Mouse (Mus musculus) lung, embryonic 16.5 days (tissue): ENCODE measurements around the gene Asprv1. TPM values are rescaled to one million over a fixed set of nuclear protein-coding genes. Genes with fewer than 3 reads are reported as not detected.

Experiments
- ATAC-seq: fragments of 200-750 bp; cut with Nextera tagmentation; 2 replicates; pipeline ENCODE4 v1.8.0; 2017; ENCODE audit warnings: low read depth, mild to moderate bottlenecking, moderate library complexity
- H3K27ac ChIP-seq: fragments of 300-500 bp; sonication (generic); 2 replicates; pipeline ENCODE4 v1.5.1; 2014; ENCODE audit warnings: mild to moderate bottlenecking, control low read depth, low read length
- H3K27me3 ChIP-seq: fragments of 300-500 bp; sonication (generic); 2 replicates; pipeline ENCODE4 v1.6.1; 2014; ENCODE audit warnings: low read depth, low read length, mixed read lengths; ENCODE audit not compliant: control insufficient read depth, insufficient read depth
- H3K36me3 ChIP-seq: fragments of 300-500 bp; sonication (generic); 2 replicates; pipeline ENCODE4 v1.6.1; 2014; ENCODE audit warnings: low read length; ENCODE audit not compliant: control insufficient read depth, insufficient read depth
- H3K4me1 ChIP-seq: fragments of 300-500 bp; sonication (generic); replicated peaks from 2 replicates; pipeline ENCODE4 v1.6.1; 2014; ENCODE audit warnings: low read length, mixed read lengths; ENCODE audit not compliant: control insufficient read depth, insufficient read depth
- H3K4me2 ChIP-seq: fragments of 300-500 bp; sonication (generic); 2 replicates; pipeline ENCODE4 v1.6.1; 2014; ENCODE audit warnings: low read depth, low read length, control low read depth
- H3K4me3 ChIP-seq: fragments of 300-500 bp; sonication (generic); 2 replicates; pipeline ENCODE4 v1.5.1; 2014; ENCODE audit warnings: mild to moderate bottlenecking, low read length, control low read depth
- H3K9ac ChIP-seq: fragments of 300-500 bp; sonication (generic); 2 replicates; pipeline ENCODE4 v1.6.1; 2014; ENCODE audit warnings: low read length, control low read depth
- H3K9me3 ChIP-seq: fragments of 300-500 bp; sonication (generic); 2 replicates; pipeline ENCODE4 v1.6.1; 2016; ENCODE audit warnings: low read length; ENCODE audit not compliant: control insufficient read depth
- WGBS: fragments of 180-500 bp; shearing (Covaris S2); extraction: QIAGEN DNeasy Blood & Tissue Kit; methylation state at CpG from one replicate; pipeline ENCODE4 v1.1.7; 2014; 5-methylcytosine and 5-hydroxymethylcytosine counted together
- polyA plus RNA-seq: library from polyadenylated mRNA; unstranded; fragments of >200 nt; fragmentation: Nextera tagmentation; extraction: Ambion mirVana; gene quantifications from 2 replicates; pipeline ENCODE4 v1.2.1, GENCODE M21; 2015

The Asprv1 gene
- 1.0 and 5.3 TPM in 2 replicates for polyA plus RNA-seq

- no peaks in the 10 kb centered on the region for H3K36me3 ChIP-seq
- no peak within 1 kb of the TSS for H3K4me2 ChIP-seq
- H3K9me3 ChIP-seq = no peaks in the 10 kb centered on the region
- no peak within 1 kb of the TSS for H3K9ac ChIP-seq
- no peak within 1 kb of the TSS for H3K27ac ChIP-seq
- no peak for ATAC-seq
- H3K27me3 ChIP-seq = no peaks in the 10 kb centered on the region
- peaks cover 4% of the 10 kb centered on the region for H3K4me1 ChIP-seq
- 47% methylated on average over 10 of the region's 10 CpGs for WGBS
- no peak within 1 kb of the TSS for H3K4me3 ChIP-seq
Measured at GRCm38 (mm10) chr6:86627946-86628345, at the start of gene Asprv1. Asprv1 (plus strand) TSS chr6:86628164.

- Histone ChIP-seq H3K27me3 (no peaks in the 10 kb centered on the region), H3K9me3 (no peaks in the 10 kb centered on the region), H3K36me3 (no peaks in the 10 kb centered on the region), H3K4me1 (peaks cover 25% of the 10 kb centered on the region), H3K9ac (peak overlapping the region; percentile 28; the same call in 1 of the 2 replicates), H3K27ac (peak overlapping the region; percentile 74), H3K4me3 (no peak overlapping the region), H3K4me2 (no peak overlapping the region)
- peak; percentile 44 for ATAC-seq
- WGBS = 54% methylated on average over 2 of the region's 2 CpGs
Measured at GRCm38 (mm10) chr6:86578396-86578795, 49.6 kb upstream of the Asprv1 start.

GRCm38 (mm10) chr6:86579066-86579784 lies 48.7 kb upstream of the Asprv1 start:
- H3K36me3 ChIP-seq = no peaks in the 10 kb centered on the region
- H3K4me2 ChIP-seq = no peak overlapping the region
- no peak overlapping the region for H3K4me3 ChIP-seq
- no peak overlapping the region for H3K9ac ChIP-seq
- H3K9me3 ChIP-seq = no peaks in the 10 kb centered on the region
- H3K27ac ChIP-seq = peak overlapping the region; percentile 22
- H3K4me1 ChIP-seq = peaks cover 31% of the 10 kb centered on the region
- no peaks in the 10 kb centered on the region for H3K27me3 ChIP-seq
- 46% methylated on average over 2 of the region's 2 CpGs for WGBS
- ATAC-seq = no peak

DNA sequence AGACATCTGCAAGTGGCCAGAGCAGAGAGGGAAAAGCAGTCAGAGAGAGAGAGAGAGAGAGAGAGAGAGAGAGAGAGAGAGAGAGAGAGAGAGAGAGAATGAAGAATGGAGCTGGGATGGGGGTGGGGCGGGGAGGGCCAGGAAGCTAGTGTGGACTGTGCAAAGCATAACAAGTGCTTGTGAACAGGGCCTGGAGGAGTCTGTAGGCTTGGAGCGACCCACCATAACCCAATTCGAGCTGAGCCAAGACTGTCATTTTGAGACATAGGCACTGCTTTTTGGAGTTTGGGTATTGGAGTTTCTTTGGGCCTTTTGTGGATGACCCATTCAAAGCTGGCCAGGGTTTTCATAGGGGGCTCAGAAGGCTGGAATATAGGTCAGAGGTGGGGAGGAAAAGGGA lies 48.0 kb upstream of the Asprv1 start:
- peaks cover 37% of the 10 kb centered on the region for H3K4me1 ChIP-seq
- no peak overlapping the region for H3K4me3 ChIP-seq
- H3K9ac ChIP-seq = no peak overlapping the region
- H3K36me3 ChIP-seq = no peaks in the 10 kb centered on the region
- H3K27me3 ChIP-seq = no peaks in the 10 kb centered on the region
- no peak overlapping the region for H3K4me2 ChIP-seq
- 69% methylated on average over 3 of the region's 3 CpGs for WGBS
- no peak overlapping the region for H3K27ac ChIP-seq
- ATAC-seq = no peak
- H3K9me3 ChIP-seq = no peaks in the 10 kb centered on the region

GRCm38 (mm10) chr6:86583141-86583540 lies 44.8 kb upstream of the Asprv1 start:
- no peaks in the 10 kb centered on the region for H3K9me3 ChIP-seq
- WGBS = 83% methylated on average over 3 of the region's 3 CpGs
- H3K4me1 ChIP-seq = peaks cover 37% of the 10 kb centered on the region

GRCm38 (mm10) chr6:86583601-86584215 lies 44.3 kb upstream of the Asprv1 start:
- Histone ChIP-seq H3K4me1 (peaks cover 32% of the 10 kb centered on the region), H3K36me3 (no peaks in the 10 kb centered on the region), H3K9me3 (no peaks in the 10 kb centered on the region), H3K9ac (peak overlapping the region; percentile 69), H3K27me3 (no peaks in the 10 kb centered on the region), H3K27ac (peak overlapping the region; percentile 99), H3K4me3 (no peak overlapping the region), H3K4me2 (no peak overlapping the region)
- no peak for ATAC-seq
- 82% methylated on average over 8 of the region's 8 CpGs for WGBS

More at GRCm38 (mm10) chr6:86583141-86583540, 44.8 kb upstream of the Asprv1 start:
- no peaks in the 10 kb centered on the region for H3K36me3 ChIP-seq
- no peak overlapping the region for H3K4me2 ChIP-seq
- H3K27me3 ChIP-seq = no peaks in the 10 kb centered on the region
- H3K27ac ChIP-seq = no peak overlapping the region
- no peak for ATAC-seq
- H3K9ac ChIP-seq = no peak overlapping the region
- H3K4me3 ChIP-seq = no peak overlapping the region

DNA sequence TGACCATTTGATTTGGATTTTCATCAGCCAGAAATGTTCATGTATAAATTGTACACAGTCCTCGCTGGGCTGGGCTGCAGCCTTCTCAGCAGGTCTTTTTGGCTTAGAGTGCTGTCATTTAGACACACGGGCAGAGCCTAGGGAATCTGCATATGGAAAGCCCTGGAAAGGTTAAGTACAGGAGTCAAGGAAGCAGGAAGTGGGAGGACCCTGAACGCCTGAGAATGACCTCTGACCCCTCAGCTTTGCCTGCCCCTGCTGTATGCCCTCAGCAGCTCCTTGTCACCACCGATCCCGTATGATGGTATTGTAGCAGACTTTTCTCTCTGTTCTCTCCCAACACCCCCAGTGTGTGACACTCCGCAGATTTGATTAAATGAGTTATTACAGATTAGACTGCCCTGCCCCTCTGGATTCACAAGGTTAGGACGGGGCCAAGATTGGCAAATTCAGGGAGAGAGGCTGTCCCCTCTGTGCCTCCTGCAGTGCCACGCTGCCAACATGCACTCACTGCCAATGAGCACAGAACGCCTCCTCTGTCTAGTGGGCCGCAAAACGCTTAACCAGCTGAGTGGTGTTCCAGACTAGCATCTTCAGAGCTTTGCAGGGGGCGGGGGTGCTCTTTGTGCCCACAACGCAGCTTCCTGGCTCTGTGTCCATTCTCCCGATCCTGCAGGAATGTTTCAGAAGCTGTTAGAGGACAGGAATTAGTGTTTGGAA lies 43.5 kb upstream of the Asprv1 start:
- Histone ChIP-seq H3K9me3 (no peaks in the 10 kb centered on the region), H3K9ac (peak overlapping the region; percentile 69), H3K4me3 (peak overlapping the region; percentile 43), H3K36me3 (no peaks in the 10 kb centered on the region), H3K4me2 (peak overlapping the region; percentile 64), H3K27ac (peak overlapping the region; percentile 99), H3K27me3 (no peaks in the 10 kb centered on the region), H3K4me1 (peaks cover 26% of the 10 kb centered on the region)
- 25% methylated on average over 14 of the region's 14 CpGs for WGBS
- ATAC-seq = peak; percentile 56

DNA sequence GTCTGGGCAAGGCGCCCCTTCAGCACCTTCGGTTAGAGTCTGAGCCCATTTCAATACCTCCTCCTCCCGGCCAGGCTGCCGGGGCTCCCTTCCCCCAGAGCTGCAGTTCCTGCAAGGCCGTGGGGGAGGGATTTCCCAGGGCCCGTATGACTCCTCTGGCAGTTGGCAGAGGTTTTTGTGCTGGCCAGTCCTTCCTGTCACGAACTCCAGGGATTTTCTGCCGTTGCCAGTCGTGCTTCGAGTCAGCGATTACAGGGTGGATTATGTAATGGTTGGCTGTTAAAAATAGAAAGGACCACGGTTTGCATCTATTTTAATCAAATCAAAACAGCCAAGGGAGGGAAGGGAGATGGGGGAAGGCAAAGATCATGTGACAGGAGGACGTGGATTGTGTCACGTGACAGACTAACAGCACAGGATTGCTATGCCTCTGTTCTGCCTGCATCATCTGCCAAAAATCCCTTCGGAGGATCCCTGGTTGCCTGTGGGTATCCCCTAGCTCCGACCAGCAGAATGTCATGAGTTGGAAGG lies 42.8 kb upstream of the Asprv1 start:
- H3K9me3 ChIP-seq = no peaks in the 10 kb centered on the region
- no peaks in the 10 kb centered on the region for H3K36me3 ChIP-seq
- peak; percentile 95 for ATAC-seq
- peak overlapping the region; percentile 64 for H3K4me2 ChIP-seq
- H3K4me1 ChIP-seq = peaks cover 20% of the 10 kb centered on the region
- WGBS = 5% methylated on average over 16 of the region's 16 CpGs
- no peaks in the 10 kb centered on the region for H3K27me3 ChIP-seq
- peak overlapping the region; percentile 99 for H3K27ac ChIP-seq
- H3K9ac ChIP-seq = peak overlapping the region; percentile 69
- peak overlapping the region; percentile 43 for H3K4me3 ChIP-seq

- no peak overlapping the region for H3K4me3 ChIP-seq
- H3K27ac ChIP-seq = peak overlapping the region; percentile 99; the same call in 1 of the 2 replicates
- peaks cover 16% of the 10 kb centered on the region for H3K4me1 ChIP-seq
- H3K4me2 ChIP-seq = no peak overlapping the region
- no peaks in the 10 kb centered on the region for H3K9me3 ChIP-seq
- H3K9ac ChIP-seq = no peak overlapping the region
- no peaks in the 10 kb centered on the region for H3K36me3 ChIP-seq
- no peak for ATAC-seq
- no peaks in the 10 kb centered on the region for H3K27me3 ChIP-seq
- 60% methylated on average over 5 of the region's 5 CpGs for WGBS
Measured at GRCm38 (mm10) chr6:86586070-86586469, 41.9 kb upstream of the Asprv1 start.
